Mouse (Mus musculus): ENCODE measurements around the gene Yif1b. TPM values are rescaled to one million over a fixed set of nuclear protein-coding genes. Genes with fewer than 3 reads are reported as not detected.

Yif1b gene
- polyA plus RNA-seq, 1 experiment from 2014 or later, result 100.0 TPM

GRCm38 (mm10) chr7:29213675-29214082, 24.4 kb upstream of the Yif1b start, which contains the start of gene Catsperg1:
Catsperg1 (minus strand) TSS chr7:29214035.
- Histone ChIP-seq H3K4me1 (ENCODE audit: control insufficient read depth, insufficient read depth, low read length) (0 out of 2 replicates have a peak, but pooled peaks cover 5% of the 10 kb centered on the region), H3K4me2 (replicated peaks; ENCODE audit: low read depth, low read length) (peak within 1 kb of the TSS; percentile 1; the same call in 1 of the 2 replicates), H3K9me3 (ENCODE audit: control insufficient read depth, low read depth, low read length) (peaks cover 4% of the 10 kb centered on the region; the same call in 1 of the 2 replicates), H3K9ac (replicated peaks; ENCODE audit: low read depth, low read length) (no peak within 1 kb of the TSS), H3K4me3 (ENCODE audit: low read depth, low read length) (no peak within 1 kb of the TSS), H3K36me3 (ENCODE audit: control insufficient read depth, insufficient read depth, low read length) (no peaks in the 10 kb centered on the region), H3K27ac (ENCODE audit: low read length) (no peak within 1 kb of the TSS), H3K27me3 (ENCODE audit: control insufficient read depth, insufficient read depth, low read length) (no peaks in the 10 kb centered on the region)
- WGBS, result 5% methylated on average over 20 of the region's 20 CpGs
- ATAC-seq (ENCODE audit: insufficient number of reproducible peaks, insufficient read depth, low FRiP score, low read depth), result peak; percentile 66

GRCm38 (mm10) chr7:29214236-29214635, 23.9 kb upstream of the Yif1b start:
- Histone ChIP-seq H3K4me3 (ENCODE audit: low read depth, low read length) (no peak overlapping the region), H3K4me2 (replicated peaks; ENCODE audit: low read depth, low read length) (no peak overlapping the region), H3K27me3 (ENCODE audit: control insufficient read depth, insufficient read depth, low read length) (no peaks in the 10 kb centered on the region), H3K36me3 (ENCODE audit: control insufficient read depth, insufficient read depth, low read length) (no peaks in the 10 kb centered on the region), H3K4me1 (ENCODE audit: control insufficient read depth, insufficient read depth, low read length) (0 out of 2 replicates have a peak, but pooled peaks cover 5% of the 10 kb centered on the region), H3K9me3 (ENCODE audit: control insufficient read depth, low read depth, low read length) (peaks cover 4% of the 10 kb centered on the region), H3K9ac (replicated peaks; ENCODE audit: low read depth, low read length) (no peak overlapping the region), H3K27ac (ENCODE audit: low read length) (no peak overlapping the region)
- ATAC-seq (ENCODE audit: insufficient number of reproducible peaks, insufficient read depth, low FRiP score, low read depth), result no peak
- 54% methylated on average over 2 of the region's 2 CpGs for WGBS

GRCm38 (mm10) chr7:29214846-29215245, 23.3 kb upstream of the Yif1b start:
- WGBS, result 42% methylated on average over 15 of the region's 15 CpGs
- H3K9me3 ChIP-seq (ENCODE audit: control insufficient read depth, low read depth, low read length), result peaks cover 4% of the 10 kb centered on the region
- no peak for ATAC-seq (ENCODE audit: insufficient number of reproducible peaks, insufficient read depth, low FRiP score, low read depth)
- H3K9ac ChIP-seq (replicated peaks; ENCODE audit: low read depth, low read length), result no peak overlapping the region
- no peak overlapping the region for H3K4me2 ChIP-seq (replicated peaks; ENCODE audit: low read depth, low read length)
- H3K4me1 ChIP-seq (ENCODE audit: control insufficient read depth, insufficient read depth, low read length), result 0 out of 2 replicates have a peak, but pooled peaks cover 5% of the 10 kb centered on the region
- no peak overlapping the region for H3K27ac ChIP-seq (ENCODE audit: low read length)
- no peaks in the 10 kb centered on the region for H3K27me3 ChIP-seq (ENCODE audit: control insufficient read depth, insufficient read depth, low read length)
- H3K36me3 ChIP-seq (ENCODE audit: control insufficient read depth, insufficient read depth, low read length), result no peaks in the 10 kb centered on the region
- H3K4me3 ChIP-seq (ENCODE audit: low read depth, low read length), result no peak overlapping the region

GRCm38 (mm10) chr7:29224756-29225394, 13.3 kb upstream of the Yif1b start:
- Histone ChIP-seq H3K4me2 (replicated peaks; ENCODE audit: low read depth, low read length) (no peak overlapping the region), H3K9ac (replicated peaks; ENCODE audit: low read depth, low read length) (no peak overlapping the region), H3K27ac (ENCODE audit: low read length) (no peak overlapping the region), H3K36me3 (ENCODE audit: control insufficient read depth, insufficient read depth, low read length) (no peaks in the 10 kb centered on the region), H3K9me3 (ENCODE audit: control insufficient read depth, low read depth, low read length) (peaks cover 3% of the 10 kb centered on the region; the same call in 1 of the 2 replicates), H3K4me1 (ENCODE audit: control insufficient read depth, insufficient read depth, low read length) (0 out of 2 replicates have a peak, but pooled peaks cover 3% of the 10 kb centered on the region), H3K27me3 (ENCODE audit: control insufficient read depth, insufficient read depth, low read length) (no peaks in the 10 kb centered on the region), H3K4me3 (ENCODE audit: low read depth, low read length) (no peak overlapping the region)
- 13% methylated on average over 16 of the region's 16 CpGs for WGBS
- ATAC-seq (ENCODE audit: insufficient number of reproducible peaks, insufficient read depth, low FRiP score, low read depth), result no peak

GRCm38 (mm10) chr7:29225520-29225919, 12.6 kb upstream of the Yif1b start:
- WGBS, result 73% methylated on average over 13 of the region's 13 CpGs

GRCm38 (mm10) chr7:29228202-29228601, 9.9 kb upstream of the Yif1b start:
- no peak overlapping the region for H3K4me2 ChIP-seq (replicated peaks; ENCODE audit: low read depth, low read length)
- H3K4me3 ChIP-seq (ENCODE audit: low read depth, low read length), result no peak overlapping the region
- no peaks in the 10 kb centered on the region for H3K9me3 ChIP-seq (ENCODE audit: control insufficient read depth, low read depth, low read length)
- ATAC-seq (ENCODE audit: insufficient number of reproducible peaks, insufficient read depth, low FRiP score, low read depth), result no peak
- no peak overlapping the region for H3K27ac ChIP-seq (ENCODE audit: low read length)
- no peaks in the 10 kb centered on the region for H3K36me3 ChIP-seq (ENCODE audit: control insufficient read depth, insufficient read depth, low read length)
- H3K4me1 ChIP-seq (ENCODE audit: control insufficient read depth, insufficient read depth, low read length), result 0 out of 2 replicates have a peak, but pooled peaks cover 3% of the 10 kb centered on the region
- no peaks in the 10 kb centered on the region; the same call in 1 of the 2 replicates for H3K27me3 ChIP-seq (ENCODE audit: control insufficient read depth, insufficient read depth, low read length)
- no peak overlapping the region for H3K9ac ChIP-seq (replicated peaks; ENCODE audit: low read depth, low read length)
- WGBS, result 79% methylated on average over 4 of the region's 4 CpGs

More at GRCm38 (mm10) chr7:29225520-29225919, 12.6 kb upstream of the Yif1b start:
- H3K9me3 ChIP-seq (ENCODE audit: control insufficient read depth, low read depth, low read length), result 0 out of 2 replicates have a peak, but pooled peaks cover under 1% of the 10 kb centered on the region
- no peak overlapping the region for H3K4me3 ChIP-seq (ENCODE audit: low read depth, low read length)
- no peak overlapping the region for H3K9ac ChIP-seq (replicated peaks; ENCODE audit: low read depth, low read length)
- no peak for ATAC-seq (ENCODE audit: insufficient number of reproducible peaks, insufficient read depth, low FRiP score, low read depth)
- no peak overlapping the region for H3K4me2 ChIP-seq (replicated peaks; ENCODE audit: low read depth, low read length)
- H3K27me3 ChIP-seq (ENCODE audit: control insufficient read depth, insufficient read depth, low read length), result no peaks in the 10 kb centered on the region
- no peaks in the 10 kb centered on the region for H3K36me3 ChIP-seq (ENCODE audit: control insufficient read depth, insufficient read depth, low read length)
- H3K4me1 ChIP-seq (ENCODE audit: control insufficient read depth, insufficient read depth, low read length), result 0 out of 2 replicates have a peak, but pooled peaks cover 3% of the 10 kb centered on the region
- no peak overlapping the region for H3K27ac ChIP-seq (ENCODE audit: low read length)

- no peak overlapping the region for H3K4me2 ChIP-seq (replicated peaks; ENCODE audit: low read depth, low read length)
- no peaks in the 10 kb centered on the region for H3K9me3 ChIP-seq (ENCODE audit: control insufficient read depth, low read depth, low read length)
- no peak overlapping the region for H3K9ac ChIP-seq (replicated peaks; ENCODE audit: low read depth, low read length)
- no peak overlapping the region for H3K27ac ChIP-seq (ENCODE audit: low read length)
- no peaks in the 10 kb centered on the region; the same call in 1 of the 2 replicates for H3K27me3 ChIP-seq (ENCODE audit: control insufficient read depth, insufficient read depth, low read length)
- ATAC-seq (ENCODE audit: insufficient number of reproducible peaks, insufficient read depth, low FRiP score, low read depth), result no peak
- 0 out of 2 replicates have a peak, but pooled peaks cover under 1% of the 10 kb centered on the region for H3K4me1 ChIP-seq (ENCODE audit: control insufficient read depth, insufficient read depth, low read length)
- no peak overlapping the region for H3K4me3 ChIP-seq (ENCODE audit: low read depth, low read length)
- H3K36me3 ChIP-seq (ENCODE audit: control insufficient read depth, insufficient read depth, low read length), result no peaks in the 10 kb centered on the region
- 60% methylated on average over 3 of the region's 3 CpGs for WGBS
Measured at GRCm38 (mm10) chr7:29230560-29230959, 7.6 kb upstream of the Yif1b start.

GRCm38 (mm10) chr7:29231517-29231916, 6.6 kb upstream of the Yif1b start:
- Histone ChIP-seq H3K27me3 (ENCODE audit: control insufficient read depth, insufficient read depth, low read length) (no peaks in the 10 kb centered on the region; the same call in 1 of the 2 replicates), H3K4me2 (replicated peaks; ENCODE audit: low read depth, low read length) (peak overlapping the region; percentile 96), H3K36me3 (ENCODE audit: control insufficient read depth, insufficient read depth, low read length) (no peaks in the 10 kb centered on the region), H3K4me3 (ENCODE audit: low read depth, low read length) (peak overlapping the region; percentile 60; the same call in 1 of the 2 replicates), H3K27ac (ENCODE audit: low read length) (no peak overlapping the region), H3K4me1 (ENCODE audit: control insufficient read depth, insufficient read depth, low read length) (no peaks in the 10 kb centered on the region), H3K9me3 (ENCODE audit: control insufficient read depth, low read depth, low read length) (no peaks in the 10 kb centered on the region), H3K9ac (replicated peaks; ENCODE audit: low read depth, low read length) (no peak overlapping the region)
- ATAC-seq (ENCODE audit: insufficient number of reproducible peaks, insufficient read depth, low FRiP score, low read depth), result no peak
- 63% methylated on average over 3 of the region's 3 CpGs for WGBS
